Mouse (Mus musculus) ES-Bruce4 (cell line): ENCODE results near the gene 4930505A04Rik.

Experiments used
- CTCF ChIP-seq: IDR thresholded peaks from one replicate; pipeline ENCODE4 v1.8.1; 2011; ENCODE audit warnings: low read depth, low read length
- EP300 ChIP-seq: IDR thresholded peaks from 2 replicates; pipeline ENCODE4 v1.6.1; 2011; ENCODE audit warnings: low read depth, low read length; ENCODE audit not compliant: insufficient read depth
- POLR2A ChIP-seq: IDR thresholded peaks from one replicate; pipeline ENCODE4 v1.8.1; 2011; ENCODE audit warnings: low read length; ENCODE audit not compliant: insufficient read depth

- TF ChIP-seq POLR2A (no peak), CTCF (no peak), EP300 (no peak)
Measured at GRCm38 (mm10) chr11:30497151-30497550, 25.5 kb upstream of the 4930505A04Rik start.
